Mouse (Mus musculus): ENCODE measurements around the gene Otop2.

- TF ChIP-seq CTCF (IDR thresholded peaks at IDR 0.05; ENCODE audit: low read depth) (no peak), EP300 (IDR thresholded peaks at IDR 0.05; ENCODE audit: low read depth) (no peak)
Measured at GRCm38 (mm10) chr11:115341866-115342265, 34.9 kb downstream of the Otop2 start.
